Mouse (Mus musculus) lung, postnatal 25 days (tissue): ENCODE data around the gene Midn.

Experiments
- DNase-seq: peaks from one replicate; pipeline ENCODE4 v3.0.0; 2022; ENCODE audit warnings: low spot score

Midn gene

DNA sequence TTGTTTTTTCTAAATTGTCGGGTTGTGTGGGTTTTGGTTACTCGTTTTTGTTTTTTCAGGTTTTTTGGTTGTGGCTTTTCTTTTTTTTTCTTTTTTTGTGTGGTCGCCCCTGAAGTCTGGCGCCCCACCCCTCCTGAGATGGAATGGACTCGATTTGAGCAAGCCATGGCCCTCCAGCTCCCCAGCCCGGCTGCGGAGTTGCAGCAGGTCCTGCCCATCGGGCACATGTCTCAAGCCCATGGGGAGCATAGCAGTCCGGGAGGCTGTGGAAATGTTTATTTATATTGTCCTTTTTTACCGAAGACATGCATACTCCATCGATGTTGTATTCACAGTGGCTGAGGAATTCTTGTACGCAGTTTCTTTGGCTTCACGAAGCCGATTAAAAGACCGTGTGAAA is 23.2 kb downstream of the Midn start:
- no peak for DNase-seq

DNA sequence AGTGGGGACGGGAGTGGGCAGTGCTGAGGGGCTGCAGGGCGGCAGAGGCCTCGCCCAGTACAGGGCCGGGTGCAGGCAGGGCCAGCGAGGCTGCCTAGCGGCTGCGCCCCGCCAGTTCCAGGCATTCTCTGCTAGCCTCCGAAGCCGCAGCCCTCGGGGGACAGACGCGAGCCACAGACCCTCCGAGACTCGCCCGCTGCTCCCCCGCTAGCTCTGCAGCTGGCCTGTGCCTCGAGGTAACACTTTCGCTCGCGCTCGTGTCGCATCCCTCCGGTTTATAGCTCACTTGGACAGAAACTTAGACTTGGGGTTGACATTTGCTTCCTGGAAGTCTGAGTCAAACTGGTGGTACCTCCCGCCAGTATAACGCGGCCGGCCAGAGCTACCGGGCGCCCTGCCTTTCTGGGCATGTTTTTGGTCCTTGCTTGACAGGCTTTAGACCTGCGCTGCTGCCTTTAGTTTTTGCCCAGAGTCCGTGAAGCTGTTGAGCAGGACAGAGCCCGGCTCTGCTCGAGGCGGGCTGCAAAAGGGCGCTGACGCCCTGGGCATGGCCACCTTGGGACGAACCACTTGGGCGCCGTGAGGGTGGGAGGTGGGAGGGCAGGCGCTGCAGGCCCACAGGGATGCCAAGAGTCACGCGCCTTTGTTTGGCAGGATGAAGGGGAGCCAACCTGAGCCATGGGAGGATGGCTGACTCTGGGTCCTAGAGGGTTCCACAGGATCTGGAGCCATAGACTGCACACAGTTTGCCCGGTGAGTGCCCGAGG is 23.9 kb downstream of the Midn start:
- no peak for DNase-seq

DNA sequence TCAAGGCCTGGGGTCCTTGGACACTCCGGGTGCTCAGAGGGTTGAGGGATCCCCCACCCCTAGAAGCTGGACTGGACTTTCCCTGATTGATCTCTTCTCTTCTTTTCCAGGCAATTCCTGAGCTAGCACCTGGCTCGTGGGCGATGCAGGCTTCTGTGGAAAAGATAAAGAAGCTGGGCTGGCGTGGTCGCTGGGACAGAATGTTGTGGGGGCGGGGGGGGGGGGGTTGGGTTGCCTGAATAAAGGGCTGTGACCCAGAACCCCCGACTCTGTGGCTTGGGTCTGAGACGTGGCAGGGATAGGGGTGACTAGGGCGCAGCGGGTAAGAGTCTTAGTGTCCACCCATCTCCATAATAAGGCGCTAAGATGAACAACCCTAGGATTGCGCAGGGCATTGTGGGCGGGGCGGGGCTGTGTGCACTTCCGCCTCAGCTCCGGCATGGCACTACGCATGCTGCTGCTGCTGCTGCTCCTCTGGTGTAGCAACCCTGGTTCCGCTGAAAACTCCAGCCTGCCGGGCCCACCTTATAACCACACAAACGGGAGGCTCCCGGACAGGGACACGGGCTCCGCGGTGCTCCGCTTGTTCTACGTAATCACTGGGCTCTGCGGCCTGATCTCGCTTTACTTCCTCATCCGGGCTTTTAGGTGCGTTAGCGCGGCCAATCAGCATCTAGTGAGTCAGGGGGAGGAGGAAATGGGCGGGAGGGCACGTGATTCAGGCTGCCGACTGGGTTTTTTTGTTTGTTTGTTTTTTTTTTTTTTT is 24.6 kb downstream of the Midn start, which contains the start of gene 1600002K03Rik:
Gene 1600002K03Rik (plus strand): TSS at position 418 of the 766 bp plus-strand sequence.
- peak; percentile 94 for DNase-seq

DNA sequence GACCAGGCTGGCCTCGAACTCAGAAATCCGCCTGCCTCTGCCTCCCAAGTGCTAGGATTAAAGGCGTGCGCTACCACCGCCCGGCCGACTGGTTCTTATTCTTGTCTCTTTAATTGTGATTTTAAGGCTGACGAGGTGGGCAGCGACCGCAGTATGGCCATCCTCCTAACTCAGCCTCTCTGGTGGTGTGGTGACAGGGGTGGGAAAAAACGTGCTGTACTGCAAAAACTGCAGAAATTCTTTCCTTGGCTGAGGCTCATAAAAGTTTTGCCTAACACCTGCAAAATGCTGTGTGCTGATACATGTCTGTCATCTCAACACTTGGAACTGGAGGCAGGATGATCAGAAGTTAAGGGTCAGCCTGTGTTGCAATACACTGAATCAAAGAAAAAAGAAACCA is 25.3 kb downstream of the Midn start:
- no peak for DNase-seq

DNA sequence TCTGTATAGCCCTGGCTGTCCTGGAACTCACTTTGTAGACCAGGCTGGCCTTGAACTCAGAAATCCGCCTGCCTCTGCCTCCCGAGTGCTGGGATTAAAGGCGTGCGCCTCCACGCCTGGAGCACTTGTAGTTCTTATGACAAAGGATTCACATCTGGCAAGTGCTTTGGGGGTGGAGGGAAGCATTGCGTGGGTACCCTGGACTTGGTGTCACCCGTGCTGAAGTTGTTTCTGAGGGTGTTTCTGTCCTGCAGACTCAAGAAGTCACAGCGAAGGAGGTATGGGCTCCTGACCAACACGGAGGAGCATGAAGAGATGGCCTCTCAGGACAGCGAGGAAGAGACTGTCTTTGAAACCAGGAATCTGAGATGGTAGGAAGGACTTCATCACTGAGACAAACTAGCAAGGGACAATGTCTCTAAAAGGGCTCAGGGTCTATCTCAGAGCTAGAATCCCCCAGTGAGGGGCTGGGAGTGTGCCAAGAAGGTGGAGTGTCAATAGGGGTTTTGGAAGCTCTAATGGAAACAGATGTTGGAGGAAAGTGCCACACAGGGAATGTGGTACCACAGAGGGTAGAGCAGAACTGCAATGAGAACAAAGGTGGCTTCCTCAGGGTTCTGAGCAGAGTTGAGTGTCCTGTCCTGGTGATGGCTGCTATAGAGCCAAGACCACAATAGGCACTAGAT is 26.0 kb downstream of the Midn start:
- no peak for DNase-seq

DNA sequence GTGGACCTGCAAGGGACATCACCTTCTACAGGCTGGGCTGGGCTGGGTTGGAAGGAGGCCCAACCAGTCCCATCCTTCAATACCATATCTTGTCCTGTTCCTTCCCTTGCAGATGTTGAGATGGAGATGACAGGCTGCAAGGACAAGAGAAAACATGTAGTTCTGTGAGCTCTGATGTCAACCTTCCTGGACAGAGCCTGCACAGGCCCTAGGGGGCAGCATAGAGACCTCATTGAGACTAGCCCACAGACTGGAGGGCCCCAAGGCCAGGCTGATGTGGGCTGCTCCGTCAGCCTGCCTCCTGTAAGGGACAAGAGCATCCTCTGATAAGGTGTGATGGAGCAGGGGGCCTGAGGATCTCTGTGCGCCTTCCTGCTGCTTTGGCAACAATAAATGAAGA is 26.6 kb downstream of the Midn start:
- no peak for DNase-seq

DNA sequence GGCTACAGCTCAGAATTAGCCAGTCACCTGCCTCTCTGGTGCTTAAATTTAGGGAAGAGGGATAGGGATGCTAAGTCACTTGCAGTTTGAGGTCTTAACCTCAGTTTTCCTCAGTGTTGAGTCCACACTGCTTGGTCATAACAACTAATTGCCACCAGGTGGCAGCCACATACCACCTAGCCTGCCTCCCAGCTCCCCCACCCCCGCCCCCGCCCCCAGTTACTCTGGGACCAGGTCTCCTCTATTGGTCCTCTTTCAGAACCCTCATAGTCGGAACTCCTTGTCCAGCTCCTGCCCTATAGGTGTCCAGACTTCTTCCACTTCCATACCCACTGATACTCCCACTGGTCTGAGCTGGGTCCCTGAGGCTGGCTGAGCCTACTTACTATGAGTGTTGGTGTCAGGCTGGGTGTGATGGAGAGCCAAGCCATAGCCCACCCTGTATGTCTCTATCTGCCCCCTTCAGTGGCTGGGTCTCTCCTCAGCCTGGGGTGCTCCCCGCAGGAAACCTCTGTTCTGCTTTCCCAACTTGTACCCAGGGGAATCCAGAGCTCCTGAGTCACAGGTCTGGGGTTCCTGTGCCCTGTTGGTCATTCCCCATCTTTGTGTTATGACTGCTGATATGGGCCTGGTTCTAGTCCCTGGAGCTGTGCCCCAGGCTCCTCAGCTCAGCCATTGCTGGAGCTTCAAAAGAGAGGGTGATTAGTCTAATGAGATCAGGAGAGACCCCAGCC is 27.6 kb downstream of the Midn start:
- no peak for DNase-seq

DNA sequence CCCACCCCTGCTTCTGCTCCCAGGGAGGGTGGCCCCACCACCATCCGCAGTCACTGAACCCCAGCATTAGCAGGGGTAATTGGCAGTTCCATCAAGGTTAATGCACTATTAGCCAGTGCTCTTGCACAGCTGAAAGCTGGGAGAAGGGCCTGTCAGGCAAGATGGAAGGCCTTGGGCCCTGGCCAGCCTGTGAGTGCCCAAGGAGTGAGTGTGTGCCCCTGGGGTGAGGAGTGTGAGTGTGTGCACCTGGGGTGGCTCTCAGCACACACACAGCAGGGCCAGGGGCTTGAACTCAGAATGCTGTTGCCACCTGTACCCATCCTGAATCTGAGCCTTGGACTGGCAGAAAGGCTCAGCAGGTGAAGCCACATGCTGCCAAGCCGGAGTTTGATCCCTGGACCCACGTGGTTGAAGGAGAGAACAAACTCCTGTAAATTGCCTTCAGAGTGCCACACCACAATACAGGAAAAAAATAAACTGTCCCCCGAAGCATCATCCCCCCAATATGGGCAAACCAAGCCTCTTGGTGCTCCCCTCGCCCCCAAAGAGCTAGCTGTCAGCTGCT is 28.3 kb downstream of the Midn start:
- DNase-seq, result no peak

DNA sequence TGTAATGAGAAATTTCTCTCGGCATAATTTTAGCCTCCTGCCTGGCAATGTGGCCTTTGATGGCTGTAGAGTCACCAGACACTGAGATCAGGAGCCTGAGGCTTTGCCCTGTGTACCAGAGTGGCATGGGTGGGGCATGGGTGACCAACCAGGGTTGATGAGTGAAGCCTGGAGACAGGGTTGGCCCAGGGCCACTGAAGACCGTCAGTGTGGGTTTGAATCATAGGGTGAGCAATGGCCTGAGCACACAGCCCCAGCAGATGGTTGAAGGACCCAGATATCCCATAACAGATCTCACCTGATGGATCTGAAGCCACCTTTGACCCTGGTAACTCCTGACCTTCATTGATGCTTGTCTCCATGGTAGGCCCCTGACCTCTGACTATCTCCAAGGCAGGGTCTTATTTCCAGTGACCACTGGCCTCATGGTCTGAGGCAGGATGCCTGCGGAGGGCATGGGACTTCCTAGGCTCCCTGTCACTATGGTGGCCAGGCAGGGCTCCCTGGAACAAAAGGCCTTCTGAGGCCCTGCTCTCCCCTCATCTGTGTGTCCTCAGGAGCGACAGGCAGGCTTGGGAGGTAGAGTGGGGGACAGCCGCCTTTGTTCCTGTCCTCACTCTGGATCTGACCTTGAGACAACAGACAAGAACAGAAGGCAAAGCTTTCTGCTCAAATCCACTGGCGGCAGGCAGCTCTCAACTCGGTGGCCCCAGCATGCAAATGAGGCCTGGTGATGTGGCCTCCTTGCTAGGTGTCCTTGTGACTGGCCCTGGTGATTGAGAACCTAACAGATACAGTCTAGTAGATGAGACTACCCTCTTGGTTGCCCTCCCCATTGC is 29.6 kb downstream of the Midn start:
- DNase-seq, result no peak

DNA sequence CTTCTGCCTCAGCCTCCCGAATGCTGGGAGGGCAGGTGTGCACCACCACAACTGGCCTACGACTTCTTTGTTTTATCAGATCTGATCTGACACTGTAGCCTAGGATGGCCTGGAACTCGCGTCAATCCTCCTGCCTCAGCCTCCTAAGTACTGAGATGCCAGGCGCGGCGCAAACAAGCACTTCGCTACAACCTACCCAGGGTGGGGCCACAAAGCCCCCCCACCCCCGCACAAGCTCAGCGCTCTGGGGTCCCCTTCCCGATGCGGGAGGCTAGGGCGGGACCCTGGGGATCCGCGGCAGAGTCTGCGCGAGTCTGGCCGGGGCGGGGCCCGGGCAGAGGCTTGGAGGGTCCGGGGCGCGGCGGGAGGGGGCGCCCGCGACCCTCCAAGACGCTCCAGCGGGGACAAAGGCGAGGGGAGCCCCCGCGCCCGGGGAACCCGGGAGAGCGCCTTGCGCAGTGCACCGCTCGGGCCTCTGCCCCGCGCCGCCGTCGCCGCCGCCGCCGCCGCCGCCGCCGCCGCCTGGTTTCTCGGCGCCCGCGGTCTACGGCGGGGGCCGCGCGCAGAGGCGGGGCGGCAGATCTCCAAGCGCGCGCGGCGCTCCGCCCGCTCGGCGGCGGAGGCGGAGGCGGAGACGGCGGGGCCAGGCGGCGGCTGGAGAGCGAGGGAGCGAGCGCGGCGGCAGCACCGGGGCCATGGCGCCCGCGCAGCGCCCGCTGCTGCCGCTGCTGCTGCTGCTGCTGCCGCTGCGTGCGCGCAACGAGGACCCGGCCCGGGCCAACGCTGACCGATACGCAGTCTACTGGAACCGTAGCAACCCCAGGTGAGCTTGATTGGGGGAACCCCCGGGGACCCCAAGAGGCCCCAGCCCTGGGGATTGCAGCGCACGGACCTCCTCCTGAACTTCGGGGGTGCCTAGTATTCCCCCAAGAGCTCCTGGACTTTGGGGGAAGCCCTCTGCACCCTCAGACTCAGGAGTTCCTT is 31.3 kb downstream of the Midn start, which contains the start of gene Efna2:
Gene Efna2 (plus strand): TSS at position 415 of the 984 bp plus-strand sequence.
- no peak for DNase-seq

DNA sequence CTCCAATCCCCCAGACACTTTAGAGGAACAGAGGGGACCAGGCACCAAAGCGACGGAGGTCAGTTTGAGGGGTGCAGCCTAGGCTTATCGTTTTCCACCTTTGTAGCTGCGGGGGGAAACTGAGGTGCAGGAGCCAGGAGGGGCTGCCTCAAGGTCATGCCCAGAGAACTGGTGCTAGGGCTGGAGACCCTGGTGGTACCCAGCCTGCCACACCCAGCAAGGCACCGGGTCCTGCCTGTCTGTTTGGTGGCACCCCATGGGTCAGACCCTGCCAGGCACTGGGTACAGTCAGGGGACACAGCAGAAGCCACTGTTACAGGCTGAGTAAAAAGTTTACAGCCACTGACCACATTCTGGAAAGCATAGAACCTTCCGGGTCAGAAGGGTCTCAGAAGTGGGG is 32.2 kb downstream of the Midn start:
- DNase-seq, result no peak

DNA sequence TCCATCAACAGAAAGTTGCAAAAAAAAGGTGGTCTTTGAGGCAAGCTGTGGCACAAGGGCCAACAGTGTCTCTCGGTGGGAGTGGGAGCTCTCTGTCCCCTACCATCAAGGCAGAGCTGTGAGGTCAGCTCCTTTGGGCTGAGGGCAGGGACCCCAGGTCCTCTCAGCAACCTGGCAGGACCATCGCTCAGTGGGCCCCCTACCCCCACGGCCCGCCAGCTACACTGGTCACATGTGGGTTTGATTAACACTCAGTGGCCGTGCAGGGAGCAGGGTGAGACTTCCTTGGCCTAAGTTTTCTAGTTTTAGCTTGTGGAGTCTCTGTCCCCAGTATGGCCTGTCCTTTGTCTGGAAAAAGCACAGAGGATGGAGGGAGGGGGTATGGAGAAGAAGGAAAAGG is 32.8 kb downstream of the Midn start:
- DNase-seq, result no peak

DNA sequence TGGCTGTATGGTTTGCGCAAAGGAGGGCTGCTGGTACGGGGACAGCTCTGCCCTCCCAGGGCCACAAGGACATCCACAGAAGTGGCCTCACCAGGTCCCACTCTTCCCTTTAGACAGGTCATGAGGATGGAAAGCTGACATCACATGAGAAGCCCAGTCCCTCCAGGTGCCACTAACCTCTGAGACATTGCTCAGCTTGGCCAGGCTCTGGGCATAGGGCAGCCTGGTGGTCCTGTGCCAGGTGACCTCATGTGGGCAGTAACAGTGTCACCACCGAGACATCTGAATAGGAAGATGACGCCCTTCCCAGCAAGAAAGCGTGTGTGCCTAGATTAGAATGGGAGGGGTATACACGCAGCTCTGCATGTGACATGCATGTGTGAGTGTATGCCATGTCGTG is 34.5 kb downstream of the Midn start:
- no peak for DNase-seq

DNA sequence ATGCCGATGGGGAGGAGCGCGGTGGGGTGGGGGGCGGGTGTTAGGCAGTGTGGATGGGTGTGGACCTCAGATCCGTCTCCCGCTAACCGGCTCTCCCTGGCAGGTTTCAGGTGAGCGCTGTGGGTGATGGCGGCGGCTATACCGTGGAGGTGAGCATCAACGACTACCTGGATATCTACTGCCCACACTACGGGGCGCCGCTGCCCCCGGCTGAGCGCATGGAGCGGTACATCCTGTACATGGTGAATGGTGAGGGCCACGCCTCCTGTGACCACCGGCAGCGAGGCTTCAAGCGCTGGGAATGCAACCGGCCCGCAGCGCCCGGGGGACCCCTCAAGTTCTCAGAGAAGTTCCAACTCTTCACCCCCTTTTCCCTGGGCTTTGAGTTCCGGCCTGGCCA is 38.6 kb downstream of the Midn start:
- no peak for DNase-seq

DNA sequence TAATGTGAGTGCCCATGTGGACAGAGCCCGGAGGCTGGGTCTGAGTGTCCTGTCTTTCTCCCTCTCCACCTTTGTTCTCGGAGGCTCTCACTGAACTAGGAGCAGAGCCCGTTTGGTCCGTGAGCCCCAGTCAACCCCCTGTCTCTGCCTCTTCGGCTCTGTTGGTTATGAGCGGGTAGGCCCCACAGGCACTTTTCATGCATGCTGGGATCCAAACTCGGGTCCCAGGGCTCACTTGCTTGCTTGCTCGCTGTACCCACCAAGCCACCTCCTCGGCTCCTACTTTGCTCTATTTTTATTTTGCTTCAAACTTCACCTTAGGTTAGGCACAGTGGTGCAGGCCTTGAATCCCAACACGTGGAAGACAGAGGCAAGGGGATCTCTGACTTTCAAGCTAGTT is 39.7 kb downstream of the Midn start:
- DNase-seq, result no peak

DNA sequence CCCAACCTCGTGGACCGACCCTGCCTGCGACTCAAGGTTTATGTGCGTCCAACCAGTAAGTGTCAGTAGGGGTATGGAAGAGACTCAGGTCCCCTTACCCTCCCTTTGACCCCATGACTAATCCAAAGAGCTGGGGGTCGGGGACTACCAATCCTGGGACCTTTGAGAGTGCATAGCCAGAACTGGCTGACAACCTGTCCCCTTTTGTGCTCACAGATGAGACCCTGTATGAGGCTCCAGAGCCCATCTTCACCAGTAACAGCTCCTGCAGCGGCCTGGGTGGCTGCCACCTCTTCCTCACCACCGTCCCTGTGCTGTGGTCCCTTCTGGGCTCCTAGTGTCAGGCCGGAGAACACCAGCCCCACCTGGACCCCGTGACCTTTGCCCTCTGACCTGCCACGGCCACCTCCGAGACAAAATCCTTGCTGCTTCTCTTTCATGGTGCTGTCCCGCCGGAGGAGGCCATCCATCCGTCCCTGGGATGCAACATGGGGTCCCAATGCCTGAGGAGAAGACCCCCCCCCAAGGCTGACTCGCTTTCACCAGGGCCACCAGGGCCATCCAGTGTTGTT is 40.5 kb downstream of the Midn start:
- no peak for DNase-seq

DNA sequence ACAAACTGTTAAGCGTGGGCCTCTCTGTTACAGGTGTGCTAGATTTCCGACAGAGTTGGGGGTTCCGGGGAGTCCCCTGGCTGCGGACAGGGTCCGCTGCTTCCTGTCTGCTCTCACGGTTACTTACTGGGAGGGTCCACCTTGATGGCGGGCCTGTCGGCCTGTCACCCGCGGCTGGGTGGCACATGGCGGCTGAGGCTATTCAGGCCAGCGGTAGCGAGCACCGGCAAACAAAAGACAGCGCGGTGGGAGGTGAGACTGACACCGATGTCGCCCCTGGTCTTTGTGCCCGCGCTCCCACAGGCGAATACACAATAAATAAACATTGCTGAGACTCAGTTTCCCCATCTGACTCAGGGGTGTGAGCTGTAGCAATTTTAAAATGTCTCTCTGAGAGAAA is 41.9 kb downstream of the Midn start:
- DNase-seq, result no peak

DNA sequence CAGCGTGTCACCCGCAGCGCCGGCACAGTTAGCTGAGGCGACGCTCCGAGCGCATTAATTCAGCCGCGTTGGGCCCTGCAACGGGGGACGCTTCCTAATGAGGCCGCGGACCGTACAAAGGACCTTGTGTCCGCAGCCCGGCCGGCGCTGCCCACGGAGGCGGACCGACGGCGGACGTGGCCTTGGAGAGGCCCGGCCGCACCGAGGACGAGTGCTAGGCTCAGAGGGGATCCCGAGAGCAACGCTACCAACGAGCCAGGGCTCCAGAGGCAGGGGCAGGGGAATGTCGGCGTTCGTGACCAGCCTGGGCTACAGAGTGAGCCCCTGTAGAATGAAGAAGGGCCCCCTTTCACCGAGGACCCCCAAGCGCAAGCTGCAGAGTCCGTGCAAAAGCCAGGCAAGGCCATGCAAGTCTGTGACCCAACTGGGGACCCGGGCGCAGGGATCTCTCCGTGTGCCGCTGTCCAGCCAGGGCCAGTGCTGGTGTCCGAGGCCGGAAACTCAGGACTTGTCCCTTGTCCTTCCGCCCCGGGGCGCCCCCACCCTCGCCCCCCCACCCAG is 42.5 kb downstream of the Midn start:
- DNase-seq, result no peak

DNA sequence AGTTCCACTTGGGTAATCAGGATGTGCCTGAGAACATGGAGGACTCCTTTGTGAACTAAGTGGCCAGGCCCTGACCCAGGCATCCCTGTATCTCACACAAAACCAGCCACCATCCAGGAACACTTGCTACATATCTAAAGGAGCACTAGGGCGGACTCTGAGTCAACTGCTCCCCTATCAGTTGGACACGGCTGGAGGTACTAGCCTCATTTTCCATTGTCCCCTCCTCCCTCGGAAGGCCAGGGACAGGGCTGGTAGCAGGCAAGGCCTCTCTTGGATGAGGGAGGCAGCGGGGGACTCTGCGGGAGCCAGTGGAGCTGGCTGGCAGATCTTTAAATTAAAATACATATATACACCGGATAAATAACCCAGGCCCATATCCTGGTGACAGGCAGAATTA is 45.9 kb downstream of the Midn start:
- DNase-seq, result no peak
